Mouse (Mus musculus) forebrain, embryonic 12.5 days (tissue): ENCODE data around the gene Uhrf2. TPM values are rescaled to one million over a fixed set of nuclear protein-coding genes. Genes with fewer than 3 reads are reported as not detected.

Experiments used
- ATAC-seq: fragments of 200-750 bp; cut with Nextera tagmentation; 2 replicates; pipeline ENCODE4 v1.8.0; 2017; ENCODE audit warnings: moderate TSS enrichment; ENCODE audit not compliant: low FRiP score
- H3K27ac ChIP-seq: fragments of 300-500 bp; sonication (generic); 2 replicates; pipeline ENCODE4 v1.5.1; 2016; ENCODE audit warnings: mild to moderate bottlenecking
- H3K27me3 ChIP-seq: fragments of 300-500 bp; sonication (generic); 2 replicates; pipeline ENCODE4 v1.6.1; 2016; ENCODE audit warnings: mild to moderate bottlenecking
- H3K36me3 ChIP-seq: fragments of 300-500 bp; sonication (generic); replicated peaks from 2 replicates; pipeline ENCODE4 v1.6.1; 2016; ENCODE audit warnings: mild to moderate bottlenecking
- H3K4me1 ChIP-seq: fragments of 300-500 bp; sonication (generic); 2 replicates; pipeline ENCODE4 v1.6.1; 2016
- H3K4me2 ChIP-seq: fragments of 300-500 bp; sonication (generic); 2 replicates; pipeline ENCODE4 v1.6.1; 2016; ENCODE audit warnings: mild to moderate bottlenecking, moderate library complexity
- H3K4me3 ChIP-seq: fragments of 300-500 bp; sonication (generic); replicated peaks from 2 replicates; pipeline ENCODE4 v1.5.1; 2016; ENCODE audit warnings: mild to moderate bottlenecking
- H3K9ac ChIP-seq: fragments of 300-500 bp; sonication (generic); 2 replicates; pipeline ENCODE4 v1.6.1; 2016; ENCODE audit warnings: mild to moderate bottlenecking
- H3K9me3 ChIP-seq: fragments of 300-500 bp; sonication (generic); 2 replicates; pipeline ENCODE4 v1.6.1; 2016
- WGBS: fragments of 180-500 bp; shearing (Covaris S2); methylation state at CpG from one replicate; pipeline ENCODE4 v1.1.7; 2016; 5-methylcytosine and 5-hydroxymethylcytosine counted together
- polyA plus RNA-seq: library from polyadenylated mRNA; unstranded; fragments of >200 nt; fragmentation: Nextera tagmentation; extraction: Ambion mirVana; gene quantifications from 2 replicates; pipeline ENCODE4 v1.2.1, GENCODE M21; 2016

Gene Uhrf2
- polyA plus RNA-seq, 1 experiment from 2014 or later = 94.6 TPM

DNA sequence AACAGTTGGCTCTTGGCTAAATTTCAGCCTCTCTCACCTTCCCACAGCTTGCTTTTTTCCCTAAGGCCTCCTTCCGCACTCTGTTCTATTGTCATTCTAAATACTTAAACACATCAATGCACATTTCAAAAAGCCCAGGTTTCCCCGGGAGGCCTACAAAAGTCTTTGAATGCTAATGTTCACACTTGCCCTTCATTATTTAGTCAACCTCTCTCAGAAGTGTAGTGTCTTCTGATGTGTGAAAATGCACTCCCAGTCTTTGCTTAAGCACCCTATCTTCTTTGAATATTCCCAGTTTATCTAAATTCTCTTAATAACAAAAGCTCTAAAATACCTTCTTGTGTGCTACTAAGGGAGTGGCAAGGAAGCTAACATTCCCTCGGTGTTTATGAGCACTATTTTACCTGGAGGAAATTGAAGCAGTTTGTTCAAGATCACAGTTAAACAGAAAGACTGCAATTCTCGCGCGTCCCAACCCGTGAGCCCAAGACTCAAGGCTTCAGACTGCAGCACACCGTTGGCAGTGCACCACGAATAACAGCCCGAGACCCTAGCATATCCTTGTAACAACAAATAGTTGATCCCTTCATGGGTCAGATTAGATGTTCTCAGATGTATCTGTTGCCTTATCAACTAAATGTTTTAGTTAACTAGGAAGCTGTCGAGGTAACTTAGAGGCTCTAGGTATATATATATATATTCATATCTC is 1.2 kb upstream of the Uhrf2 start:
- Histone ChIP-seq H3K4me2 (peak overlapping the region; percentile 71), H3K4me1 (peaks cover 31% of the 10 kb centered on the region), H3K27ac (peak overlapping the region; percentile 47), H3K4me3 (peak overlapping the region; percentile 99; the same call in 1 of the 2 replicates), H3K9me3 (no peaks in the 10 kb centered on the region), H3K9ac (no peak overlapping the region; the same call in 1 of the 2 replicates), H3K36me3 (no peaks in the 10 kb centered on the region), H3K27me3 (no peaks in the 10 kb centered on the region)
- no peak for ATAC-seq
- WGBS = 28% methylated on average over 11 of the region's 11 CpGs

DNA sequence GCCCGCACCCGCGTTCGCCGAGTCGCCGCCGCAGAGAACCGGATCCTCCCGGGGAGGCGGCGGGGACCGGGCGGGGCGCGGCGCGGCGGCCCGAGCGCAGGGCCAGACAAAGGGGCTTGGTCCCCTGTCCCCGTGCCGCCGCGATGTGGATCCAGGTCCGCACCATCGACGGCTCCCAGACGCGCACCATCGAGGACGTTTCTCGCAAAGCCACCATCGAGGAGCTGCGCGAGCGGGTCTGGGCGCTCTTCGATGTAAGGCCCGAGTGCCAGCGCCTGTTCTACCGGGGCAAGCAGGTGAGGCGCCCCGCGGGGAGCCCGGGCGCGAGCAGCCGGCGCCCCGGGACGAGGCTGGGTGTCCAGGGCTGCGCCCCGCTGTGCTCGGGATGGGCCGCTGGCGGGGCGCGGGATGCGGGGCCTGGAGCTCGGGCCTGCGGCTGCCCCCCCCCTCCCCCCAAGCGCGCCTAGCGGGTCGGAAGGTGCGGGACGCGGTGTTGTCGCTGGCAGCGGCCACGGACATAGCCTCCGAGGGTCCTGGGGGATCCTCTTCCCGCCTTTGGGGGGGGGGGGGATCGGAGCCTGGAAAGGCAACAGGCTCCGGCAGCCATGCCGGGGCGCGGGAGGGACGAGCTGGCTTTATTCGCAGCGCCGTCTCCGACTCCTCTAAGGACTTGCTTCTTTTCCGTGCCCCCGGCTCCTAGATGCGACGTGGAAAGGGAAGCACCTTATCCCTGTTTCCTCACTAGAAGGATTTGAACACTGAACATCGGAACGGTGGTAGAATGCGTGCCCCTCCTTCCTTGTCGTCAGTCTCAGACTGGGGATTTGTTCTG is 539 bp downstream of the Uhrf2 start:
- no peak; the same call in 1 of the 2 replicates for ATAC-seq
- Histone ChIP-seq H3K4me1 (peaks cover 43% of the 10 kb centered on the region), H3K4me3 (peak overlapping the region; percentile 99), H3K27ac (peak overlapping the region; percentile 96), H3K27me3 (no peaks in the 10 kb centered on the region), H3K4me2 (peak overlapping the region; percentile 71), H3K9me3 (no peaks in the 10 kb centered on the region), H3K9ac (peak overlapping the region; percentile 100), H3K36me3 (no peaks in the 10 kb centered on the region)
- WGBS = under 1% methylated on average over 73 of the region's 92 CpGs

DNA sequence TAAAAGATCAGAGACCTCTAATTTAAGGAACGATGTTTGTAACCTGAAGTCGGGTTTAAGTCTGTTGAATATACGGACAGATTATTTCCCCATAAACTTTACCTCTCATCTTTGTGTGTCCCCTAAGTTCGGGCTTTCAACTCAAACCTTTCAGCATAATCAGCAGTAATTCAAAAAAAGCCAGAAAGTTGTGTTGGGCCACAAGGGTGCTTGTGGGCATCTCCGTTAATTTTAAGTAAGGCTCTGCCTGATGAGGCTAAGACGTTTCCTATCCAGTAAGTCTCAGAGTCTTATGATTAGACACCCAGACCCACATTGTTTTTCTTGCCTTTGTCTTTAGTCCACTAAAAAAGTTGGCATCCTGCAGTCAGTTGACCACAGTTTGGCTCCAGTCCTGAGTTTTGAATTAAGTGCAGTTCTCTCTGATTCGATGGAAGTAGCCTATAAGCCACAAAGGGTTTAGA is 1.2 kb downstream of the Uhrf2 start:
- Histone ChIP-seq H3K4me2 (peak overlapping the region; percentile 71), H3K36me3 (no peaks in the 10 kb centered on the region), H3K27ac (peak overlapping the region; percentile 96; the same call in 1 of the 2 replicates), H3K9ac (peak overlapping the region; percentile 100), H3K4me3 (peak overlapping the region; percentile 99), H3K27me3 (no peaks in the 10 kb centered on the region), H3K4me1 (peaks cover 49% of the 10 kb centered on the region), H3K9me3 (no peaks in the 10 kb centered on the region)
- ATAC-seq = no peak
- 5% methylated on average over 7 of the region's 7 CpGs for WGBS

DNA sequence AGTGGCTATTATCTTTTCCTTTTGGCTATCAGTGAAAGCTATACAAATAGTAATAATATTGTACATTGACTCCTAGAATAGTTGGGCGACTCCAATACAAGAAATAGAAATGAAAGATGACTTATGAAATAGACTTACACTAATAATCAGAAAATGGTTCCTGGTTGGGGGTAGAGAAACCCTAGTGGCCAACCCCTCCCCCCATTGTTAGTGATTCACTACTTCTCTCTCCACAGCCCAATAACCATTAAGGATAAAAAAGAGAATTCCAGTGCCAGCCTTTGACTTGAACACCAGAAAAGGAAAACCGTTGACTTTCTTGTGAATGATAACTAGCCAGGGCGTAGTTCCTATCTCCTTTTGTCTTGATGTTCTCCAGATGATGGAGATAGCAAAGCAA is 1.9 kb downstream of the Uhrf2 start:
- peak overlapping the region; percentile 100; the same call in 1 of the 2 replicates for H3K9ac ChIP-seq
- no peak for ATAC-seq
- peaks cover 54% of the 10 kb centered on the region for H3K4me1 ChIP-seq

DNA sequence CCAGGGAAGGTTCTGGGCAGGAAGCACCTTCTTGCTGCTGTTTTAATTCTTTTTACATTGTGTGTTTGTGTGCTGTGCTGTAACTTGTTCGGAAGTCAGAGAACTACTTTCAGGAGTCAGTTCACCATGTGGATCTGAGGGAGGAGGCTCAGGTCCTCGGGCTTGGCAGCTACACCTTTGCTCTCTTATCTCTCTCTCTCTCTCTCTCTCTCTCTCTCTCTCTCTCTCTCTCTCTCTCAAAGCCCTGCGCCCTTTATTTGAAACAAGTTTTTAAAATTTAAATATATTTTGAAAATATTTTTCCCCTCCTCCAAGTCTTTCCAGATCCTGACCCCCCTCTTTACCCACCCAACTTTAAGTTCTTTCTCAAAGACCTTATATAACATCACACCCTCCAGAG is 5.0 kb downstream of the Uhrf2 start:
- WGBS = 74% methylated on average over 3 of the region's 3 CpGs
- no peak overlapping the region for H3K4me3 ChIP-seq
- H3K9ac ChIP-seq = no peak overlapping the region
- H3K36me3 ChIP-seq = 0 out of 2 replicates have a peak, but pooled peaks cover 3% of the 10 kb centered on the region
- H3K27ac ChIP-seq = no peak overlapping the region
- peaks cover 42% of the 10 kb centered on the region for H3K4me1 ChIP-seq
- H3K27me3 ChIP-seq = no peaks in the 10 kb centered on the region
- H3K4me2 ChIP-seq = no peak overlapping the region
- H3K9me3 ChIP-seq = no peaks in the 10 kb centered on the region
- no peak for ATAC-seq

More for the DNA sequence above, 1.9 kb downstream of the Uhrf2 start:
- Histone ChIP-seq H3K9me3 (no peaks in the 10 kb centered on the region), H3K27me3 (no peaks in the 10 kb centered on the region), H3K4me2 (peak overlapping the region; percentile 71), H3K36me3 (no peaks in the 10 kb centered on the region), H3K27ac (no peak overlapping the region), H3K4me3 (peak overlapping the region; percentile 99)
- WGBS = 72% methylated on average over 3 of the region's 3 CpGs

DNA sequence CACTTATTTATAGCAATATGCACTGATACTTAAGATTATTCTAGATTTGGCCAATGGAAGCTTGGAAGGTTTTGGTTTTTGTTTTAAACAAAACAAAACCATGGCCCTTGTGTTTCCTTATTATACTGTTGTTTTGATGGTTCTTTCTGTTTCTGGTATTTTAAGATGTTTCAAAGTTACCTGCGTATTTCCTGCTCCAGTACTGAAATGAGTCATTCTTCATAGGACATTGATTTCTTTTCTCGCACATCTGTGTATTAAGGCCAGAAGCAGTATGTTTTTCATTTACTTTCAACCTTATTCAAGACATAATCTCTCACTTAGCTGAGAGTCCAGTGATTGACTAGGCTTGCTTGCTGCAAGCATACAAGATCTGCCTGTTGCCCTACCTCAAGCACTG is 13.4 kb downstream of the Uhrf2 start:
- no peak overlapping the region for H3K4me2 ChIP-seq
- no peak for ATAC-seq
- no peaks in the 10 kb centered on the region for H3K27me3 ChIP-seq
- WGBS = 98% methylated on average over 2 of the region's 2 CpGs
- H3K27ac ChIP-seq = no peak overlapping the region
- H3K36me3 ChIP-seq = peaks cover 41% of the 10 kb centered on the region
- no peaks in the 10 kb centered on the region for H3K9me3 ChIP-seq
- H3K9ac ChIP-seq = no peak overlapping the region
- H3K4me3 ChIP-seq = no peak overlapping the region
- no peaks in the 10 kb centered on the region for H3K4me1 ChIP-seq

DNA sequence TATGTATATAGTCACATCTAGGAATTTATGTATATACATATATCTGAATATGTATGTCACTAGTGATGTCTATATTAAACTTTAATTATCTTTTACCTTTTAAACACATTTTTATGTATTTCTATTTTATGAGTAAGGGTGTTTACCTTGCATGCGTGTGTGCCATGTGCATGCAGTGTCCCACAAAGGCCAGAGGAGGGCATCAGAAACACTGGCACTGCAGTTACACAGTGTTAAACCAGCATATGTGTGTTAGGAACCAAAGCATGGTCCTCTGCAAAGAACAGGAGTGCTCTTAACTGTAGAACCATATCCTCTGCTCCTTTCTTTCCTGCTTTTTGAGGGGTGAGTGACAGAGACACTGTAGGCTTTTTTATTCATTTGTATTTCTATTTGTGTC is 14.3 kb downstream of the Uhrf2 start:
- no peaks in the 10 kb centered on the region for H3K9me3 ChIP-seq
- no peak for ATAC-seq
- peaks cover 3% of the 10 kb centered on the region; the same call in 1 of the 2 replicates for H3K4me1 ChIP-seq
- no peak overlapping the region for H3K9ac ChIP-seq
- peaks cover 41% of the 10 kb centered on the region for H3K36me3 ChIP-seq
- H3K4me2 ChIP-seq = no peak overlapping the region
- H3K27me3 ChIP-seq = no peaks in the 10 kb centered on the region
- 93% methylated on average over 1 of the region's 1 CpGs for WGBS
- no peak overlapping the region for H3K27ac ChIP-seq
- H3K4me3 ChIP-seq = no peak overlapping the region

DNA sequence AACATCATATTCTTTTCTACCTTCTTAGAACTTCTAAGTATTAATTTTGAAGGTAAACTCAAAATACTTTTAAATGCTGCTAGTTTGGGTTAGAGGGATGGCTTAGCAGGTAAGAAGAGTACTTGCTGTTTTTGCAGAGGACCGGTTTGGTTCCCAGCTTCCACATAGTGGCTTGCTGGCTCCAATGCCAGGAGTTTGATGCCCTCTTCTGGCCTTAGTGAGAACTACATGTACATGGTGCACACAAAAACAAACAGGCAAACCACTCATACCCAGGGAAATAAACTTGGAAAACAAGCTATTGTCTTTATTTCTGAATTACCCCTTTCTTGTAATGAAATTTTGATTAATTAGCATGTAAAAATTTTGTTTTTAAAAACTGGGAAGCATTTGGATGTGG is 15.5 kb downstream of the Uhrf2 start:
- Histone ChIP-seq H3K27me3 (no peaks in the 10 kb centered on the region), H3K9ac (no peak overlapping the region), H3K4me2 (no peak overlapping the region), H3K4me1 (peaks cover 3% of the 10 kb centered on the region; the same call in 1 of the 2 replicates), H3K9me3 (no peaks in the 10 kb centered on the region), H3K27ac (no peak overlapping the region), H3K36me3 (peaks cover 44% of the 10 kb centered on the region), H3K4me3 (no peak overlapping the region)
- ATAC-seq = no peak
- 56% methylated on average over 1 of the region's 1 CpGs for WGBS

DNA sequence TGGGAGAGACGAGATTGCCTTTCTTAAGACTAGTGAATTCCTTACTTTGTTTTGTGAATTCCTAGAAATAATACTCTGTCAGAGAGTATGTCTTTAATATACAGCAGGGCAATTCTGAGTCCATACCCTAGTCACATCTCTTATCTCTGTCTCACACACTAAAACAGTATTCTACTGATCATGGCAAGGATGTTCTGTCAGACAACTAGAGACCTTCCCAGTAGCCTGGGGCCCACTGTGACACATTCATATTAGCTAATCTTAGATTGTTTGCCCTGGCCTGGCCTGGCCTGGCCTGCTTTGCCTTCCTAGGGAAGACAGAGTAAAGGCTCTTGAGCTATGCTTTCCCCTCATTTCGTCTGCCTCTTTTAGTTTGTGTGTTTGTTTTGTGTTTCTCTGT is 20.3 kb downstream of the Uhrf2 start:
- Histone ChIP-seq H3K27me3 (no peaks in the 10 kb centered on the region), H3K9me3 (no peaks in the 10 kb centered on the region), H3K4me1 (peaks cover 3% of the 10 kb centered on the region; the same call in 1 of the 2 replicates), H3K9ac (no peak overlapping the region), H3K27ac (no peak overlapping the region), H3K4me3 (no peak overlapping the region), H3K4me2 (no peak overlapping the region), H3K36me3 (peaks cover 30% of the 10 kb centered on the region)
- WGBS = 78% methylated on average over 2 of the region's 2 CpGs
- ATAC-seq = no peak

DNA sequence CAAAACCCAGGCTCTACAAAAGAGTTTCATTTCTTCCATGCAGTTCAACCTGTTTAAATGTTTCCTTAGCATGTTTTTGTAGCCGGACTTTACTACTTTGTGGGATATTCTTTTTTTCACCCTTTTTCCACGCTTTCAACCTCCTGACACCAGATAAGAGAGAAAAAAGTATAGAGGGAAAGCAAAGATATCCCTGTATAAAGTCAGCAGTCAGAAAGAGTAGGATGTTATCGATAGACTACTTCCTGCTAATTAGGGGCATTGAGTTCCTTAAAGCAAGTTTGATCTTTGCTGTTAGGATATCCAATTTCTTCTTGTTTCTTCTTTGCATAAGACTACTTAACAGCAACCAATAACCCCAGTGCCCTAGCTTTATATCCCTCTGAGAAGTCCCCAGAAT is 21.2 kb downstream of the Uhrf2 start:
- H3K27ac ChIP-seq = no peak overlapping the region
- no peaks in the 10 kb centered on the region for H3K27me3 ChIP-seq
- H3K4me1 ChIP-seq = peaks cover 3% of the 10 kb centered on the region; the same call in 1 of the 2 replicates
- H3K9me3 ChIP-seq = no peaks in the 10 kb centered on the region
- H3K4me3 ChIP-seq = no peak overlapping the region
- H3K9ac ChIP-seq = no peak overlapping the region
- ATAC-seq = no peak
- WGBS = 93% methylated on average over 3 of the region's 3 CpGs
- H3K4me2 ChIP-seq = no peak overlapping the region
- peaks cover 27% of the 10 kb centered on the region for H3K36me3 ChIP-seq

DNA sequence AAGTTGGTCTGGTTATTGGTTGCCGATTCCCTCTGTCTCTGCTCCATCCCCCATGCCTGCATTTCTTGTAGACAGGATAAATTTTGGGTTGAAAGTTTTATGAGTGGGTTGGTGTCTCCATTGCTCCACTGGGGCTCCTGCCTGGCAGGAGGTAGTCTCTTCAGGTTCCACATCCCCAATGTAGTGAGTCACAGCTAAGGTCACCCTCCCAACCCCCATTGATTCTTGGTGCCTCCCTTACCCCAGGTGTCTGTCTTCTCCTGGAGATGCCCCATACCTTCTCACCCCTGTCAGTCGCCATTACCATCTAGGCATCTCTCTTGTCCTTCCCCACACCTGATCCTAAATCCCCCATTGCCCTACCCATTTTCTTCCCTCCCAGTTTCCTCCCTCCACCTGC is 23.9 kb downstream of the Uhrf2 start:
- 82% methylated on average over 2 of the region's 2 CpGs for WGBS
- peaks cover 12% of the 10 kb centered on the region; the same call in 1 of the 2 replicates for H3K36me3 ChIP-seq
- no peak for ATAC-seq

DNA sequence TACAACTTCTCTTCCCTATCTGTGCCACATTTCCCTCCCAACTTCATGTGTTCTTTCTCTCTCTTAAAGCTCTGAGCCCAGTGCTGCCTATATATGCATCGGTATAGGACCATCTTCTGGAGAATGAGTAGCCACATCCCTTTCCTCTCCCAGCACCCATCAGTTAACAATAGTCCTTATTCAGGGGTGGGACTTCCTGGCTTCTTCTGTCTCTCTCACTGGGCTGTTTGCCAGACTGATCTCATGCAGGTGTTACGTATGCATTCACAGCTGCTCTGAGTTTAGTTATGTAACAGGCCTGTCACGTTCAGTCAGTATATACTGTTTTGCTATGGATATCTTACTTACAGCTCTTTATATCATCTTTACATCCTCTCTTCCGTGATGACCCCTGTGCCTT is 35.5 kb downstream of the Uhrf2 start:
- no peaks in the 10 kb centered on the region for H3K4me1 ChIP-seq
- no peak for ATAC-seq
- no peaks in the 10 kb centered on the region for H3K27me3 ChIP-seq
- H3K9ac ChIP-seq = no peak overlapping the region
- H3K4me2 ChIP-seq = no peak overlapping the region
- no peaks in the 10 kb centered on the region for H3K36me3 ChIP-seq
- H3K9me3 ChIP-seq = no peaks in the 10 kb centered on the region
- 82% methylated on average over 4 of the region's 4 CpGs for WGBS
- no peak overlapping the region for H3K4me3 ChIP-seq
- H3K27ac ChIP-seq = no peak overlapping the region

More for the DNA sequence above, 23.9 kb downstream of the Uhrf2 start:
- no peaks in the 10 kb centered on the region for H3K9me3 ChIP-seq
- no peak overlapping the region for H3K27ac ChIP-seq
- no peaks in the 10 kb centered on the region for H3K27me3 ChIP-seq
- no peak overlapping the region for H3K4me3 ChIP-seq
- H3K4me1 ChIP-seq = peaks cover 3% of the 10 kb centered on the region; the same call in 1 of the 2 replicates
- no peak overlapping the region for H3K9ac ChIP-seq
- H3K4me2 ChIP-seq = no peak overlapping the region
